Comparison of ENCODE assay signal across 8 mouse cellular contexts in genomic region chr3:116966800-116967199, GRCm38 (mm10). TPM values are rescaled to one million over a fixed set of nuclear protein-coding genes. Genes with fewer than 3 reads are reported as not detected.
A peak's percentile ranks its signal among the peaks of the same experiment; 100 is the strongest.
DNase-seq lines count a peak whose midpoint lies in the region; ATAC-seq and TF ChIP-seq lines count a peak whose summit lies in the region.

No protein-coding gene starts in this region.

- peak overlapping the region; percentile 73 for H3K9ac ChIP-seq in liver, adult 2 months (ENCODE audit: low read depth, low read length)
- no peak overlapping the region for H3K9ac ChIP-seq in liver, embryonic 11.5 days (ENCODE audit: low read depth, low read length)
- no peak overlapping the region for H3K9ac ChIP-seq in stomach, embryonic 15.5 days

- H3K27me3 ChIP-seq in liver, adult 2 months (ENCODE audit: control insufficient read depth, insufficient read depth, low read length), result no peaks in the 10 kb centered on the region
- H3K27me3 ChIP-seq in liver, embryonic 11.5 days (replicated peaks; ENCODE audit: control insufficient read depth, insufficient read depth, low read length), result no peaks in the 10 kb centered on the region
- H3K27me3 ChIP-seq in stomach, embryonic 15.5 days (replicated peaks), result no peaks in the 10 kb centered on the region

- TF ChIP-seq CTCF in liver, adult 2 months (IDR thresholded peaks at IDR 0.05; ENCODE audit: low read depth, low read length), result no peak

- no peaks in the 10 kb centered on the region for H3K36me3 ChIP-seq in liver, adult 2 months (ENCODE audit: control insufficient read depth, insufficient read depth, low read length)
- no peaks in the 10 kb centered on the region for H3K36me3 ChIP-seq in liver, embryonic 11.5 days (ENCODE audit: control insufficient read depth, insufficient read depth, low read length)
- no peaks in the 10 kb centered on the region for H3K36me3 ChIP-seq in stomach, embryonic 15.5 days

- peak overlapping the region; percentile 43 for H3K4me3 ChIP-seq in liver, adult 2 months (ENCODE audit: insufficient read depth, low read depth, low read length)
- H3K4me3 ChIP-seq in liver, embryonic 11.5 days (ENCODE audit: low read depth, low read length), result no peak overlapping the region
- H3K4me3 ChIP-seq in stomach, embryonic 15.5 days (replicated peaks), result no peak overlapping the region

- 14% methylated on average over 6 of the region's 6 CpGs for WGBS in liver, adult 2 months
- WGBS in liver, embryonic 11.5 days, result 76% methylated on average over 6 of the region's 6 CpGs
- 64% methylated on average over 6 of the region's 6 CpGs for WGBS in stomach, embryonic 15.5 days

- TF ChIP-seq POLR2A in liver, adult 2 months (IDR thresholded peaks at IDR 0.05; ENCODE audit: extremely low read depth, insufficient read depth, low read length), result no peak

- H3K4me2 ChIP-seq in liver, embryonic 11.5 days, result no peak overlapping the region
- no peak overlapping the region for H3K4me2 ChIP-seq in stomach, embryonic 15.5 days

- peaks cover 16% of the 10 kb centered on the region; the same call in 1 of the 2 replicates for H3K79me2 ChIP-seq in liver, adult 2 months (ENCODE audit: control insufficient read depth, insufficient read depth, low read length)

- DNase-seq in liver, adult 2 months (ENCODE audit: extremely low read depth, low read depth, low spot score), result peak; percentile 97
- no peak for DNase-seq in liver, embryonic 11.5 days (ENCODE audit: low spot score)
- DNase-seq in heart, adult 8-10 months (ENCODE audit: low spot score), result peak; percentile 71
- peak; percentile 8 to 28 for DNase-seq in kidney, postnatal 4 days
- no peak for DNase-seq in embryo, embryonic 9.5 days (ENCODE audit: extremely low spot score)
- DNase-seq in layer of hippocampus, adult 18-20 months (ENCODE audit: low spot score in 2 of 2), result no peak
- DNase-seq in cerebellum, postnatal 36 days, result no peak

- ATAC-seq in liver, embryonic 11.5 days (replicated peaks; ENCODE audit: low FRiP score), result no peak
- no peak for ATAC-seq in stomach, embryonic 15.5 days (ENCODE audit: insufficient read depth, low FRiP score, low read depth)

- H3K27ac ChIP-seq in liver, adult 2 months (replicated peaks; ENCODE audit: insufficient read depth, low read depth, low read length), result peak overlapping the region; percentile 78
- H3K27ac ChIP-seq in liver, embryonic 11.5 days (ENCODE audit: low read depth, low read length), result no peak overlapping the region
- H3K27ac ChIP-seq in stomach, embryonic 15.5 days, result peak overlapping the region; percentile 48; the same call in 1 of the 2 replicates

- peaks cover 19% of the 10 kb centered on the region for H3K4me1 ChIP-seq in liver, adult 2 months (ENCODE audit: control insufficient read depth, insufficient read depth, low read length)
- H3K4me1 ChIP-seq in liver, embryonic 11.5 days (replicated peaks; ENCODE audit: control insufficient read depth, insufficient read depth, low read length), result no peaks in the 10 kb centered on the region
- H3K4me1 ChIP-seq in stomach, embryonic 15.5 days, result no peaks in the 10 kb centered on the region

- no peaks in the 10 kb centered on the region for H3K9me3 ChIP-seq in liver, embryonic 11.5 days (ENCODE audit: control insufficient read depth, low read length)
- no peaks in the 10 kb centered on the region for H3K9me3 ChIP-seq in stomach, embryonic 15.5 days

RNA-seq across cellular contexts. Expression of gene 4930455H04Rik, which starts 1.3 kb away (rescaled TPM):
- total RNA-seq in liver, adult 2 months (2014; rRNA removed), result 0.09 TPM in 1 of 2 replicates, not detected in the other
- polyA plus RNA-seq in liver, adult 2 months (2012; rRNA removed), result not detected in 2 replicates
- not detected in 2 replicates for polyA plus RNA-seq in liver, embryonic 11.5 days (2014; fragmentation: Nextera tagmentation; extraction: Ambion mirVana)
- not detected for total RNA-seq in heart, adult 8-10 months (2022)
- not detected in 2 replicates for polyA plus RNA-seq in stomach, embryonic 15.5 days (2015; fragmentation: Nextera tagmentation; extraction: Ambion mirVana)
- not detected for total RNA-seq in layer of hippocampus, adult 18-20 months (2021)

RNA-seq across cellular contexts. Expression of gene Palmd, which starts 2.0 kb away (rescaled TPM):
- total RNA-seq in liver, adult 2 months (2014; rRNA removed), result 14.2 and 16.5 TPM in 2 replicates
- polyA plus RNA-seq in liver, adult 2 months (2012; rRNA removed), result 6.6 and 6.9 TPM in 2 replicates
- polyA plus RNA-seq in liver, embryonic 11.5 days (2014; fragmentation: Nextera tagmentation; extraction: Ambion mirVana), result 4.6 and 4.8 TPM in 2 replicates
- total RNA-seq in heart, adult 8-10 months (2022), result 10 to 100 TPM; 44.2 to 59.7 (median 53.0) TPM
- polyA plus RNA-seq in stomach, embryonic 15.5 days (2015; fragmentation: Nextera tagmentation; extraction: Ambion mirVana), result 5.9 and 6.6 TPM in 2 replicates
- 10 to 100 TPM; 25.8 to 26.0 TPM for total RNA-seq in layer of hippocampus, adult 18-20 months (2021)

Comparison
In these comparisons a context has a peak if more than half of its experiments do, and no peak if none do; other contexts are left out.
1. DNase-seq: peak in liver, adult 2 months (single experiment), heart, adult 8-10 months (single experiment) and kidney, postnatal 4 days (2 of 2); none in liver, embryonic 11.5 days (single experiment), embryo, embryonic 9.5 days (single experiment), layer of hippocampus, adult 18-20 months (0 of 2) and cerebellum, postnatal 36 days (0 of 2).